Mouse (Mus musculus) small intestine, adult 2 months (tissue): ENCODE results near the gene Kdm2b. TPM values are rescaled to one million over a fixed set of nuclear protein-coding genes. Genes with fewer than 3 reads are reported as not detected.
"Not testable (repeated sequence)": the region's sequence is repeated elsewhere in the genome, so short reads cannot be mapped to it uniquely, and the experiment has no call there.

Source experiments
- H3K27ac ChIP-seq: fragments of 200-500 bp; 2 replicates; pipeline ENCODE4 v1.5.1; 2012; ENCODE audit warnings: low read depth, low read length, control low read depth, inconsistent platforms; ENCODE audit not compliant: insufficient read depth
- H3K27me3 ChIP-seq: fragments of 200-500 bp; 2 replicates; pipeline ENCODE4 v1.6.1; 2012; ENCODE audit warnings: mild to moderate bottlenecking, moderate library complexity, low read length, inconsistent platforms; ENCODE audit not compliant: control insufficient read depth, insufficient read depth
- H3K36me3 ChIP-seq: fragments of 200-500 bp; 2 replicates; pipeline ENCODE4 v1.6.1; 2012; ENCODE audit warnings: mild to moderate bottlenecking, low read length, control low read depth, inconsistent platforms; ENCODE audit not compliant: control insufficient read depth, insufficient read depth
- H3K4me1 ChIP-seq: fragments of 200-500 bp; 2 replicates; pipeline ENCODE4 v1.6.1; 2012; ENCODE audit warnings: low read length, inconsistent platforms, mixed read lengths; ENCODE audit not compliant: control insufficient read depth, insufficient read depth, insufficient read length
- H3K4me3 ChIP-seq: fragments of 200-500 bp; 2 replicates; pipeline ENCODE4 v1.5.1; 2012; ENCODE audit warnings: low read depth, mild to moderate bottlenecking, control low read depth, inconsistent platforms, low read length, moderate library complexity
- CTCF ChIP-seq: fragments of 200-500 bp; IDR thresholded peaks from 2 replicates; pipeline ENCODE4 v1.5.1; 2012; ENCODE audit warnings: low read depth, mild to moderate bottlenecking, control low read depth, inconsistent platforms, low read length, moderate library complexity, mixed read lengths; ENCODE audit not compliant: insufficient replicate concordance, insufficient read length; ENCODE audit errors: extremely low read depth
- POLR2A ChIP-seq: fragments of 200-500 bp; IDR thresholded peaks from 2 replicates; pipeline ENCODE4 v1.6.1; 2012; ENCODE audit warnings: low read depth, mild to moderate bottlenecking, control low read depth, inconsistent platforms, low read length, moderate library complexity
- WGBS: fragments of 180-500 bp; shearing (Covaris S2); methylation state at CpG from one replicate; pipeline ENCODE4 v1.1.7; 2018; 5-methylcytosine and 5-hydroxymethylcytosine counted together
- polyA plus RNA-seq: library from polyadenylated mRNA; depleted of rRNA; stranded (reverse); fragments of >200 nt; gene quantifications from 2 replicates; pipeline ENCODE4 v1.2.3, GENCODE M21; 2012

Kdm2b gene
- polyA plus RNA-seq, 1 experiment, result 12.0 TPM

- Histone ChIP-seq H3K27ac (peak overlapping the region; percentile 17; the same call in 1 of the 2 replicates), H3K27me3 (no peaks in the 10 kb centered on the region)
- WGBS, result 1% methylated on average over 38 of the region's 41 CpGs
Measured at GRCm38 (mm10) chr5:122988021-122988751, 1.4 kb downstream of the Kdm2b start.

DNA sequence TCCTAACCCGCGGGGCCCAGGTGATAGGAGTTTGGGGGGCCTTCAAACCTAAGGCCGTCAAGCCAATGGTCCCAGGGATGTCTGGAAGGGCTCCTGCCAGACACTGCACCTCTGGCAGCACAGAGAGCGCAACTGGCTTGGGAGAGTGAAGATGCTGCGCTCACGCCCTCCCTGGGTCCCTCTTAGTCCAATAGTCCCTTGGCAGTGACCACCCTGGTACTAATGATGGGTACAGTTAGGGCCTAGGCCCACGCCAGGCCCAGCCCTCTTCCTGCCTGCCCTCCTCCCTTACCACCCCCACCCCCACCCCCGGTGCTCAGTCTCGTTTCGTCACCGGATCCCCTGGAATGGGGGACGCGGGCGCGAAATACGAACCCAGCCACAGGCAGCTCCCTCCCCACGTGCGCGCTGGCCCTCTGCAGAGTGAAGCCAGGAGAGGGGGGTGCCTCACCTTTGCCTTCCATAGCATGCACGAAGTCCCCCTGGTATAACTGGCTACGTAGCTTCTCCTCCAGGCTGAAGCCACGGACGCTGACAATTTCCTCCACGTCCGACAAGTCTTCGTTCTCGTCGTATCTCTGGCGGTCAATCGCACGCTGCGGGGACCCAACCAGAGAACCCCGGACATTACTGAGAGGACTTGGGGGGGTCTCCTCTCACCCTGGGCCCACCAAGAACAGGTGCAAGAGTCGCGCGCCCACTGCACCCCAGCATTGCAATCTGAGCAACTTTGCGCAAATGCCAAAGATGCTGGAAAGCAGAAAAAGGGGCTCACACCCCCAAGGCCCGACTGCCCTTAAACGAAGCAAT is 2.2 kb downstream of the Kdm2b start:
- 8% methylated on average over 39 of the region's 39 CpGs for WGBS
- Histone ChIP-seq H3K27me3 (no peaks in the 10 kb centered on the region), H3K27ac (peak overlapping the region; percentile 23; the same call in 1 of the 2 replicates), H3K4me1 (peaks cover 10% of the 10 kb centered on the region), H3K4me3 (peak overlapping the region; percentile 84), H3K36me3 (no peaks in the 10 kb centered on the region)
- TF ChIP-seq CTCF, result no peak
- TF ChIP-seq POLR2A, result no peak

More at GRCm38 (mm10) chr5:122988021-122988751, 1.4 kb downstream of the Kdm2b start:
- Histone ChIP-seq H3K4me3 (peak overlapping the region; percentile 84), H3K4me1 (peaks cover 8% of the 10 kb centered on the region), H3K36me3 (no peaks in the 10 kb centered on the region)
- no peak for TF ChIP-seq CTCF
- TF ChIP-seq POLR2A, result peak; percentile 13; the same call in 1 of the 2 replicates

DNA sequence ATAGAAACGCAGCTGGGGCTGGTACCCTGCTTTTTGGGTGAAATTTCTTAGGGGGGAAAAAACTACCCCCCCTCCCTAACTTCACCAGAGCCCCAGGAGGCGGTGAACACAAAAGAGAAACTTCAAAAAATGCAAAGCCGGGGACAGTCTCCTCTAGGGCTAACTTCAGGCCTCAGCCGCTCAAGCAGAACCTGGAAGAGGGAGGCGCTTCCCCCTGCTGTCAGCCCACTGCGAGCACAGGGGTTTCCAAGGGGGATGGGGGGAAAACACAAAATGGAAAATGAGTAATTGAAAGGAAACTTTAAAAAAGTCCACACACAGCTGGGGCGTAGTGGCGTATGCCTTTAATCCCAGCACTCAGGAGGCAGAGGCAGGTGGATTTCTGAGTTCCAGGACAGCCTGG is 3.5 kb downstream of the Kdm2b start:
- no peak for TF ChIP-seq POLR2A
- TF ChIP-seq CTCF, result no peak
- 83% methylated on average over 8 of the region's 8 CpGs for WGBS
- H3K27ac ChIP-seq, result no peak overlapping the region; the same call in 1 of the 2 replicates
- H3K27me3 ChIP-seq, result no peaks in the 10 kb centered on the region
- no peak overlapping the region for H3K4me3 ChIP-seq
- no peaks in the 10 kb centered on the region for H3K36me3 ChIP-seq
- peaks cover 11% of the 10 kb centered on the region for H3K4me1 ChIP-seq

GRCm38 (mm10) chr5:122985276-122985675 is 4.3 kb downstream of the Kdm2b start:
- TF ChIP-seq POLR2A, result no peak
- Histone ChIP-seq H3K4me1 (peaks cover 11% of the 10 kb centered on the region), H3K27ac (peak overlapping the region; percentile 39), H3K36me3 (peaks cover under 1% of the 10 kb centered on the region; the same call in 1 of the 2 replicates), H3K27me3 (no peaks in the 10 kb centered on the region), H3K4me3 (no peak overlapping the region)
- WGBS, result 91% methylated on average over 3 of the region's 3 CpGs

GRCm38 (mm10) chr5:122984483-122984882 is 5.1 kb downstream of the Kdm2b start:
- H3K27me3 ChIP-seq, result no peaks in the 10 kb centered on the region

DNA sequence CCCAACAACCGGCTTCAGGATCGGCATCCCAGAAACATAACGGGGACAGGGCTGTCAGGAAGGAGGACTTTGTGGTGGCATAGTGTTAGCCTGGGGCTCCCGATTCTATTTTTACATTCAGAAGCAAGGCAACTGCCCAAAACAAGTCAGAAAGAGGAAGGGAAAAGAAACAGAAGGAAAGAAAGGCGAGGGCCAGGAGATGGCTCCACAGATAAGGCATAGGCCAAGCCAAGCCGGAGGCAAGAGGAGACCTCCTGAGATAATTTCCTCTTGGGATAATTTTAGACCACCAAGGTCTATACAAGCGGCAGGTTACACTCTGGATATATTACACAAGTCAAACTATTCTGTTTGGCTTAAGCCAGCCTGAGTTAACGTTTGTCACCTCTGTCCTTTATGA is 10.7 kb downstream of the Kdm2b start:
- H3K27me3 ChIP-seq, result no peaks in the 10 kb centered on the region
- peaks cover 2% of the 10 kb centered on the region; the same call in 1 of the 2 replicates for H3K36me3 ChIP-seq
- no peak overlapping the region for H3K27ac ChIP-seq
- H3K4me1 ChIP-seq, result peaks cover 3% of the 10 kb centered on the region; the same call in 1 of the 2 replicates
- no peak overlapping the region for H3K4me3 ChIP-seq
- WGBS, result 81% methylated on average over 8 of the region's 8 CpGs
- TF ChIP-seq POLR2A, result no peak
- TF ChIP-seq CTCF, result no peak

More at GRCm38 (mm10) chr5:122984483-122984882, 5.1 kb downstream of the Kdm2b start:
- Histone ChIP-seq H3K4me1 (peaks cover 9% of the 10 kb centered on the region), H3K36me3 (peaks cover 2% of the 10 kb centered on the region; the same call in 1 of the 2 replicates), H3K27ac (no peak overlapping the region), H3K4me3 (no peak overlapping the region)
- no peak for TF ChIP-seq CTCF
- TF ChIP-seq POLR2A, result no peak
- 92% methylated on average over 5 of the region's 5 CpGs for WGBS

DNA sequence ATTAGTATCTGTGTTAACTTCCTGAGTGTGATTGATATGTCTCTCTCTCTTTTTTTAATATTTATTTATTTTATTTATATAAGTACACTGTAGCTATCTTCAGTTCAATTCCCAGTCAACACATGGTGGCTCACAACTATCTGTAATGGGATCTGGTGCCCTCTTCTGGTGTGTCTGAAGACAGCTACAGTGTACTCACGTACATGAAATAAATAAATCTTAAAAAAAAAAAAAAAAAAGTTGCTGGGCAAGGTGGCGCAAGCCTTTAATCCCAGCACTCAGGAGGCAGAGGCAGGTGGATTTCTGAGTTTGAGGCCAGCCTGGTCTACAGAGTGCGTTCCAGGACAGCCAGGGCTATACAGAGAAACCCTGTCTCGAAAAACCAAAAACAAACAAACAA is 14.9 kb downstream of the Kdm2b start:
- not testable (repeated sequence) for H3K4me3 ChIP-seq, H3K27ac ChIP-seq, H3K4me1 ChIP-seq, H3K36me3 ChIP-seq, H3K27me3 ChIP-seq
- WGBS, result 92% methylated on average over 4 of the region's 4 CpGs
